Mouse (Mus musculus): ENCODE results near the gene Il16. TPM values are rescaled to one million over a fixed set of nuclear protein-coding genes. Genes with fewer than 3 reads are reported as not detected.

Il16 gene
- polyA plus RNA-seq, 1 experiment from 2014 or later: 0.90 TPM

- Histone ChIP-seq H3K4me2 (ENCODE audit: low read length) (no peak overlapping the region), H3K4me1 (replicated peaks; ENCODE audit: control insufficient read depth, insufficient read depth, low read length) (no peaks in the 10 kb centered on the region), H3K27me3 (replicated peaks; ENCODE audit: control insufficient read depth, insufficient read depth, low read length) (no peaks in the 10 kb centered on the region), H3K9me3 (ENCODE audit: control insufficient read depth, low read length) (no peaks in the 10 kb centered on the region), H3K4me3 (replicated peaks; ENCODE audit: low read length) (no peak overlapping the region), H3K27ac (ENCODE audit: low read length) (no peak overlapping the region), H3K9ac (replicated peaks; ENCODE audit: low read depth, low read length) (no peak overlapping the region), H3K36me3 (ENCODE audit: control insufficient read depth, insufficient read depth) (no peaks in the 10 kb centered on the region)
- peak; percentile 31; the same call in 1 of the 2 replicates for ATAC-seq
- WGBS: 80% methylated on average over 9 of the region's 9 CpGs
Observed at GRCm38 (mm10) chr7:83659159-83660065, 86.1 kb downstream of the Il16 start.

DNA sequence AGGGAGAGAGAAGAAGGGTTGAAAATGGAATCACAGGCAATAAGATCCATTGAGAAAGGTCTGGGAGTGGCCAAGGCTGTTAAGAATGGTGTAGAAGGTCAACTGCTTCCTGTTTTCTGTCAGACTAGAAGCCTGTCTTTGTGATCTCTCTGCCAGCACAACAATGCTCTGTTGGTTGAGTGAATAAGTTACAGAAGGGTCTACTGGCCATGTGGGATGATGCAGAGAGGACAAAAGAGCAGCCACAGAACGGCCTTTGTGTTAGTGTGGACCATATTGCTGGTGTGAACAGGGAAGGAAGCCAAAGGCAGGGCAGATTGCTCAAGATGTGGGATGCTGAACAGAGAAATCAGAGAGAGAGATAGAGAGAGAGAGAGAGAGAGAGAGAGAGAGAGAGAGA is 86.8 kb downstream of the Il16 start:
- no peak for ATAC-seq
- 64% methylated on average over 1 of the region's 1 CpGs for WGBS

DNA sequence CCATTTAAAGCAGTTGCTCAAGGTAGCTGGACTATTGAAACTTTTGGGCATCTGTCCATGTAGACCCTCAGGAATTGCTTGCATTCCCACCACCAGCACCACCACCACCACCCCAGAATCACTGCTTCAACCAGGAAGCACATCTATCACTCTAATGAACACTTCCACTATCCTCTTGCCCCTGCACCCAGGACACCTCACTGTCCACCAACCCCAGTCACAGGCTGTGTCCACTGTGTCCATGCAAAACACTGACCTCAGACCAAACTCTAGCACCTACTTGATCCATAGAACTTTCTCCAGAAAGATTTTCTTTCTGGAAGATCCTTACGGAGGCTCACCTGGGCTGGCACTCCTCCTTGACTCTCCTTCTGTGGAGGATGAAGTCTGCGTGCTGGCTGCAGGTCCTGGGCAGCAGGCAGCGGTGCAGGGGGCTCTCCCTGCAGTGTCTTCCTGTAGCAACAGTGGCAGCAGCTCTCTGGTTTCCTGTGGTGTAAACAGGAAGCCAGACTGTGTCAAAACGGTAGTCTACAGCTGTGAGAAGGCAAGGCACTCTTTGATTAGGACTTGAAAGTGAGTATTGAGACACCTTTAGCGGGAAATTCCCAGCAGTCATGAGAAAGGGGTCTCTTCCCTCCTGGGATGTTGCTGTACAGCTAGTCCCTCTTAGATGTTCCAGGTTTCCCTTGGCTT is 90.4 kb downstream of the Il16 start:
- Histone ChIP-seq H3K36me3 (ENCODE audit: control insufficient read depth, insufficient read depth) (no peaks in the 10 kb centered on the region), H3K27me3 (replicated peaks; ENCODE audit: control insufficient read depth, insufficient read depth, low read length) (no peaks in the 10 kb centered on the region), H3K4me3 (replicated peaks; ENCODE audit: low read length) (no peak overlapping the region), H3K9ac (replicated peaks; ENCODE audit: low read depth, low read length) (no peak overlapping the region), H3K27ac (ENCODE audit: low read length) (no peak overlapping the region), H3K4me2 (ENCODE audit: low read length) (no peak overlapping the region), H3K4me1 (replicated peaks; ENCODE audit: control insufficient read depth, insufficient read depth, low read length) (no peaks in the 10 kb centered on the region), H3K9me3 (ENCODE audit: control insufficient read depth, low read length) (no peaks in the 10 kb centered on the region)
- no peak for ATAC-seq
- 76% methylated on average over 5 of the region's 5 CpGs for WGBS

More for the DNA sequence above, 86.8 kb downstream of the Il16 start:
- Histone ChIP-seq H3K4me2 (ENCODE audit: low read length) (no peak overlapping the region), H3K4me3 (replicated peaks; ENCODE audit: low read length) (no peak overlapping the region), H3K9ac (replicated peaks; ENCODE audit: low read depth, low read length) (no peak overlapping the region), H3K27me3 (replicated peaks; ENCODE audit: control insufficient read depth, insufficient read depth, low read length) (no peaks in the 10 kb centered on the region), H3K4me1 (replicated peaks; ENCODE audit: control insufficient read depth, insufficient read depth, low read length) (no peaks in the 10 kb centered on the region), H3K27ac (ENCODE audit: low read length) (no peak overlapping the region), H3K36me3 (ENCODE audit: control insufficient read depth, insufficient read depth) (no peaks in the 10 kb centered on the region), H3K9me3 (ENCODE audit: control insufficient read depth, low read length) (no peaks in the 10 kb centered on the region)

- Histone ChIP-seq H3K4me1 (replicated peaks; ENCODE audit: control insufficient read depth, insufficient read depth, low read length) (no peaks in the 10 kb centered on the region), H3K9ac (replicated peaks; ENCODE audit: low read depth, low read length) (no peak overlapping the region), H3K9me3 (ENCODE audit: control insufficient read depth, low read length) (no peaks in the 10 kb centered on the region), H3K4me2 (ENCODE audit: low read length) (no peak overlapping the region), H3K4me3 (replicated peaks; ENCODE audit: low read length) (no peak overlapping the region), H3K27ac (ENCODE audit: low read length) (no peak overlapping the region), H3K27me3 (replicated peaks; ENCODE audit: control insufficient read depth, insufficient read depth, low read length) (no peaks in the 10 kb centered on the region), H3K36me3 (ENCODE audit: control insufficient read depth, insufficient read depth) (no peaks in the 10 kb centered on the region)
- ATAC-seq: no peak
- WGBS: 89% methylated on average over 2 of the region's 2 CpGs
Observed at GRCm38 (mm10) chr7:83654196-83654595, 91.3 kb downstream of the Il16 start.

GRCm38 (mm10) chr7:83653605-83654051 is 91.9 kb downstream of the Il16 start:
- H3K36me3 ChIP-seq (ENCODE audit: control insufficient read depth, insufficient read depth): no peaks in the 10 kb centered on the region
- no peaks in the 10 kb centered on the region for H3K27me3 ChIP-seq (replicated peaks; ENCODE audit: control insufficient read depth, insufficient read depth, low read length)
- no peak for ATAC-seq
- no peaks in the 10 kb centered on the region for H3K9me3 ChIP-seq (ENCODE audit: control insufficient read depth, low read length)
- H3K4me3 ChIP-seq (replicated peaks; ENCODE audit: low read length): no peak overlapping the region
- no peak overlapping the region for H3K4me2 ChIP-seq (ENCODE audit: low read length)
- no peak overlapping the region for H3K9ac ChIP-seq (replicated peaks; ENCODE audit: low read depth, low read length)
- no peak overlapping the region for H3K27ac ChIP-seq (ENCODE audit: low read length)
- 96% methylated on average over 2 of the region's 2 CpGs for WGBS
- H3K4me1 ChIP-seq (replicated peaks; ENCODE audit: control insufficient read depth, insufficient read depth, low read length): no peaks in the 10 kb centered on the region

- H3K27ac ChIP-seq (ENCODE audit: low read length): no peak overlapping the region
- H3K4me1 ChIP-seq (replicated peaks; ENCODE audit: control insufficient read depth, insufficient read depth, low read length): no peaks in the 10 kb centered on the region
- no peak for ATAC-seq
- H3K9me3 ChIP-seq (ENCODE audit: control insufficient read depth, low read length): no peaks in the 10 kb centered on the region
- no peaks in the 10 kb centered on the region for H3K36me3 ChIP-seq (ENCODE audit: control insufficient read depth, insufficient read depth)
- no peak overlapping the region for H3K4me2 ChIP-seq (ENCODE audit: low read length)
- 83% methylated on average over 5 of the region's 5 CpGs for whole genome bisulfite sequencing
- H3K9ac ChIP-seq (replicated peaks; ENCODE audit: low read depth, low read length): no peak overlapping the region
- H3K27me3 ChIP-seq (replicated peaks; ENCODE audit: control insufficient read depth, insufficient read depth, low read length): no peaks in the 10 kb centered on the region
- H3K4me3 ChIP-seq (replicated peaks; ENCODE audit: low read length): no peak overlapping the region
Observed at GRCm38 (mm10) chr7:83652498-83652897, 93.0 kb downstream of the Il16 start.

DNA sequence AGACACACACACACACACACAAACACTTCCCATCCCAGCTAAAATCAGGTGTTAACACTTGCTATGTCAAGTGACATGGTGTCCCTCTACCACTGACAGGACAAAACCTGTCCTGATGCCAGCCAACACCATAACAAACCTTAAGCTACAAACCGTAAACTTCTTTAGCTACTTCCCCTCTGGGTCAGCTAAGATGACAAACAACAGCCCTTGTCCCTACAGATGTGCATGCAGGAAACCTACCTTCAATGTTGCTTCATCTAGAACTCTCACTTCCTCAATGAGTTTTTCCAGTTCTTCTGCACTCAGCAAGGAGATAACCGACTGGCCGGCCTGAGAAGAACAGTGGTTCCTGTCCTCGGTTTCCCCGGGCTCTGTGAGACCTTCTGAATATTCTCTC is 94.9 kb downstream of the Il16 start:
- no peak overlapping the region for H3K4me2 ChIP-seq (ENCODE audit: low read length)
- WGBS: 92% methylated on average over 5 of the region's 5 CpGs
- H3K4me3 ChIP-seq (replicated peaks; ENCODE audit: low read length): no peak overlapping the region

DNA sequence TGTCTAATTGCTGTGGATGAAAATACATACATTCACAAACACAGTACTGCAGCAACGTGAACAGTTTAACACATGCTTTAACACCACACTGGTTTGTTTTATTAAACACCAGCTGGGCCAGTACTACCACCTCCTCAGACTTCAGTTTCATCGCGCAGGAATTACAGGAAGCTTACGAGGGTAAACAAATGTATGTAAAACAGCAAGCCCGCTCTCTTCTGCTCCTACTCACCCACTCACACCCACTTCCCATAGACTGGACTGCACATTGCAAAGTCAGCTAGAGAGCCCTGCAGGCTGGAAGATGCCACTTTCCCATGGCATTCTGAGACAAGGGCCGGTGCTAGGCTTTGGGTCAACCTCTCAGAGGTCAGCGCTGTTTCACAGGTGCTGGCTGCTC is 96.7 kb downstream of the Il16 start:
- H3K4me1 ChIP-seq (replicated peaks; ENCODE audit: control insufficient read depth, insufficient read depth, low read length): no peaks in the 10 kb centered on the region
- H3K27me3 ChIP-seq (replicated peaks; ENCODE audit: control insufficient read depth, insufficient read depth, low read length): no peaks in the 10 kb centered on the region
- H3K27ac ChIP-seq (ENCODE audit: low read length): no peak overlapping the region
- H3K9me3 ChIP-seq (ENCODE audit: control insufficient read depth, low read length): no peaks in the 10 kb centered on the region
- no peaks in the 10 kb centered on the region for H3K36me3 ChIP-seq (ENCODE audit: control insufficient read depth, insufficient read depth)
- no peak overlapping the region for H3K4me3 ChIP-seq (replicated peaks; ENCODE audit: low read length)
- H3K4me2 ChIP-seq (ENCODE audit: low read length): no peak overlapping the region
- 76% methylated on average over 7 of the region's 7 CpGs for WGBS
- no peak overlapping the region for H3K9ac ChIP-seq (replicated peaks; ENCODE audit: low read depth, low read length)
- peak; percentile 23; the same call in 1 of the 2 replicates for ATAC-seq

More for the DNA sequence above, 94.9 kb downstream of the Il16 start:
- no peak overlapping the region for H3K9ac ChIP-seq (replicated peaks; ENCODE audit: low read depth, low read length)
- H3K4me1 ChIP-seq (replicated peaks; ENCODE audit: control insufficient read depth, insufficient read depth, low read length): no peaks in the 10 kb centered on the region
- no peak for ATAC-seq
- H3K27me3 ChIP-seq (replicated peaks; ENCODE audit: control insufficient read depth, insufficient read depth, low read length): no peaks in the 10 kb centered on the region
- no peaks in the 10 kb centered on the region for H3K9me3 ChIP-seq (ENCODE audit: control insufficient read depth, low read length)
- no peak overlapping the region for H3K27ac ChIP-seq (ENCODE audit: low read length)
- no peaks in the 10 kb centered on the region for H3K36me3 ChIP-seq (ENCODE audit: control insufficient read depth, insufficient read depth)

DNA sequence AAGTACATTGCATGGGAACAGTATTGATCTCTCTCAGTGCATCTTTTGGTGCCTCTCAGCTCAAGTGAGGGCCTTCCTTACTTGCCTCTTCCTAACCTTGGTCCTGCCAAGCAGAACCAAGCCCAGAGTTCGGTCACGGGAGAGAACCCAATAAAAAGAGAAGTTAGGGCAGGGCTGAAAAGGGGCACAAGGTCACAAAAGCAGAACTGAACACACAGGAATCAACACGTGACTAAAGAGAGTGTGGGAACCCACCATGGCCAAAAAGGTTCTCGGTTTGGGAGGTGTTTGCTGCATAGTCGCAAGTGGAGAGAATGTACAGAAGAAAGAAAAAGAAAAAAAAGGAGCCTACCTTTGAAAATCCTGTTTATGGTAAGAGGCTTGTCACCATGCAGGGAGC is 100.0 kb downstream of the Il16 start:
- no peak overlapping the region for H3K4me2 ChIP-seq (ENCODE audit: low read length)
- H3K27ac ChIP-seq (ENCODE audit: low read length): no peak overlapping the region
- ATAC-seq: no peak
- no peaks in the 10 kb centered on the region for H3K9me3 ChIP-seq (ENCODE audit: control insufficient read depth, low read length)
- H3K36me3 ChIP-seq (ENCODE audit: control insufficient read depth, insufficient read depth): no peaks in the 10 kb centered on the region
- no peaks in the 10 kb centered on the region for H3K27me3 ChIP-seq (replicated peaks; ENCODE audit: control insufficient read depth, insufficient read depth, low read length)
- 88% methylated on average over 5 of the region's 5 CpGs for WGBS
- no peak overlapping the region for H3K9ac ChIP-seq (replicated peaks; ENCODE audit: low read depth, low read length)
- no peaks in the 10 kb centered on the region for H3K4me1 ChIP-seq (replicated peaks; ENCODE audit: control insufficient read depth, insufficient read depth, low read length)
- no peak overlapping the region for H3K4me3 ChIP-seq (replicated peaks; ENCODE audit: low read length)

Measured in forebrain, embryonic 16.5 days (tissue).